Mouse (Mus musculus): ENCODE results near the gene 5830473C10Rik. TPM values are rescaled to one million over a fixed set of nuclear protein-coding genes. Genes with fewer than 3 reads are reported as not detected.

5830473C10Rik gene
- not detected in 2 replicates for polyA plus RNA-seq (2015; fragmentation: Nextera tagmentation; extraction: Ambion mirVana)

DNA sequence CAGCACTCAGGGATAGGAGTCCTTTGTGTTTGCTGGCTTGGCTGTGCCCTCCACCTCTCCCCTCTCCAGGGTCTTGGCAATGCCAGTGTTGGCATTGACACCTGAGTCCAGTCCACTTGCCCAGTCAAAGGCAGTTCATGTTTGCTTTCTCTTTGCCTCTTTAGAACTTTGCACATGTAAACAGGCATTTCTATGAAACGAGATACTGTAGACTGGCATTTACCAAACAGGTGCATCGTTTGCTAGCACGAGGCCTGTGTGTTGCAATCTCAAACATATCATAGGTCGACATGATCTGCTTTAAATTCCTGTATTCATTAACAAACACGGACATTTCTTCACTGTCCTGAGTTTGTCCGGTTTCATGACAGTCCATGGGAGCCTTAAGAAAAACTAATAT, at the start of gene 5830473C10Rik:
5830473C10Rik (plus strand) TSS at position 365 of the 400 bp plus-strand sequence.
- H3K9ac ChIP-seq: no peak within 1 kb of the TSS
- H3K9me3 ChIP-seq (replicated peaks): no peaks in the 10 kb centered on the region
- no peaks in the 10 kb centered on the region for H3K4me1 ChIP-seq
- H3K4me3 ChIP-seq: no peak within 1 kb of the TSS
- no peaks in the 10 kb centered on the region for H3K27me3 ChIP-seq
- WGBS: 91% methylated on average over 6 of the region's 6 CpGs
- H3K36me3 ChIP-seq (ENCODE audit: poor library complexity, severe bottlenecking): no peaks in the 10 kb centered on the region
- ATAC-seq: no peak
- H3K27ac ChIP-seq: no peak within 1 kb of the TSS
- H3K4me2 ChIP-seq: no peak within 1 kb of the TSS

DNA sequence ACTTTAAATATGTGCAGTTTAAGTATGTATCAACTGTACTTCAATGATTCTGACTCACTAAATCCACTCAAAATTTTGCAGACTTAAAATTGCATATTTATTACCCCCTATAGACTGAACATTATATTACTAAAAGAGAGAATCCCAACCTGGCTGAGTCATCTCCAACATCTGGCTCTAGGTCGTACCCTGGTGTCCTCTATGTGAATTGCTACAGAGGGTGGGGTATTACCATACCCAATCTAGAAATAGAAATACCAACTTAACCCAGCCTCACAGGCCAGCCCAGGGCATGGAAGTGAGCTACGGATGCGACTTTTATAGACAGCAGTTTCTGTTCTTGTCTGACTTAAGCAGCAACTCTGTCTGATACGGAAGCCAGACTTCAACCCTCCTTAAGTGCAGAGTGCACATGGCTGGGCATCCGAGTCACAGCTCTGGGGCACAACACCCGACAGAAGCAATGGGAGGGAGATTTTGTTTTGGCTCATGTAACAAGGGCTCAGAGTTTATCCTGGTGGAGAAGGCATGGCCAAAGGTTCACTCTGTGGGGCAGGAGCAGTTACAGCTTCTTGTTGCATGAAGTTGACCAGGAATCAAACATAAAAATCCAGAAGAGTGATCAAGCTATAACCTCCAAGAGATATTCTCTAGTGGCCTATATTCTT, 48.5 kb upstream of the 5830473C10Rik start:
- Histone ChIP-seq H3K4me2 (no peak overlapping the region), H3K9ac (no peak overlapping the region), H3K4me3 (no peak overlapping the region), H3K9me3 (replicated peaks) (no peaks in the 10 kb centered on the region), H3K4me1 (0 out of 2 replicates have a peak, but pooled peaks cover 3% of the 10 kb centered on the region), H3K36me3 (ENCODE audit: poor library complexity, severe bottlenecking) (no peaks in the 10 kb centered on the region), H3K27ac (no peak overlapping the region), H3K27me3 (no peaks in the 10 kb centered on the region)
- 82% methylated on average over 6 of the region's 6 CpGs for WGBS
- no peak for ATAC-seq

DNA sequence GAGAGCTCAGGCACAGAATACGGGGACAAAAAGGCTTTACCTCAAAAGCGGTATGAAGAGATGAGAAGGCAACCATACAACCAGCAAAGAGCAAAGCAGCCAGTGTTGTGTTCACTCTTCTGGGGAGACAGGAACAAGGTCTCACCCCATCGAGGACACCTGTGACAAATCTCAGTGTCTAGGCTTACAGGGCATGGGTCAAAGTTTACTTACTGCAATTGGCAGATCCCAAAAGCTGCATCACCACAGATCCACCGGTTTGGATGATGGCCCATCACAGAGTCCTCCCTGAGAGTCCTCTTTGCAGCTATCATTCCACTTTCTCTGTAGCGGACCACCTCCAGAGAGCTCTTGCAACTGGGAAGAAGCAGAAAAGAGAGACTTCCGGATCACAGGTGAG, 45.3 kb upstream of the 5830473C10Rik start:
- Histone ChIP-seq H3K9ac (no peak overlapping the region), H3K4me1 (no peaks in the 10 kb centered on the region), H3K36me3 (ENCODE audit: poor library complexity, severe bottlenecking) (no peaks in the 10 kb centered on the region), H3K4me2 (no peak overlapping the region), H3K4me3 (no peak overlapping the region), H3K9me3 (replicated peaks) (no peaks in the 10 kb centered on the region), H3K27ac (no peak overlapping the region), H3K27me3 (no peaks in the 10 kb centered on the region)
- no peak for ATAC-seq
- 87% methylated on average over 6 of the region's 6 CpGs for WGBS

DNA sequence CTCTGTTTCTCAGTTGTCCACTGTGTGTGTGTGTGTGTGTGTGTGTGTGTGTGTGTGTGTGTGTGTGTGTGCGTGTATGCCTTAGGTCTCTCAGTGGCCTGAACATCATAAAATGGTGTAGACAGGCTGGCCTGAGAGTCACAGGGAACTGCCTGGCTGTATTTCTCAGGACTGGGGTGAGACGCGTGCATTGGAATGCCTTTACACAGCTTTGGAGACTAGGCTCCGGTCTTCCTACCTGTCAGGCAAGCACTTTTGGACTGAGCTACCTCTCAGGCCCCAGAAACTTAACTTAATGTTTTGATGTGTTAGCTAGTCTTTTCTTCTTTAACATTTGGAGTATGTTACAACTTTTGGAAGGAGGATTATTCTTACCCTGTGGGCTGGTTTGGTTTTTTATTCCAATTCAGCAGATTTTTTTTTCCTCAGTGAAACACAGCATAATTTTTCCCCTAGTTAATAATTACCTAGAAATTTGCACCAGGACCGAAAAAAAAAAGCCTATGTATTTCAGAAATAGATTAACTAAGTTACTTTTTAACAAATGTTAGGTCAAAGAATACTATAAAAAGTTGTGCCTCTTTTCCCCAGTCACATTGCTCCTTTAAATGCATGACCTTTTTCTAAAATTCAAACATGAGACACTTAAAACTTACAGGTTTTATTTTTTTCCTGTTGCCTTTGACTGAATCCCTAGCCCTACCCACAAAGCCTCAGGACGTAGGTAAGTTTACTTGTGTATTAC, 42.4 kb upstream of the 5830473C10Rik start, which contains the start of gene Afm:
Afm (plus strand) TSS at position 577 of the 745 bp plus-strand sequence.
- WGBS: 91% methylated on average over 6 of the region's 6 CpGs
- H3K4me3 ChIP-seq: no peak within 1 kb of the TSS
- no peak within 1 kb of the TSS for H3K4me2 ChIP-seq
- no peaks in the 10 kb centered on the region for H3K36me3 ChIP-seq (ENCODE audit: poor library complexity, severe bottlenecking)
- H3K4me1 ChIP-seq: no peaks in the 10 kb centered on the region
- H3K9ac ChIP-seq: no peak within 1 kb of the TSS
- H3K27me3 ChIP-seq: no peaks in the 10 kb centered on the region
- H3K27ac ChIP-seq: no peak within 1 kb of the TSS
- ATAC-seq: no peak
- no peaks in the 10 kb centered on the region for H3K9me3 ChIP-seq (replicated peaks)

DNA sequence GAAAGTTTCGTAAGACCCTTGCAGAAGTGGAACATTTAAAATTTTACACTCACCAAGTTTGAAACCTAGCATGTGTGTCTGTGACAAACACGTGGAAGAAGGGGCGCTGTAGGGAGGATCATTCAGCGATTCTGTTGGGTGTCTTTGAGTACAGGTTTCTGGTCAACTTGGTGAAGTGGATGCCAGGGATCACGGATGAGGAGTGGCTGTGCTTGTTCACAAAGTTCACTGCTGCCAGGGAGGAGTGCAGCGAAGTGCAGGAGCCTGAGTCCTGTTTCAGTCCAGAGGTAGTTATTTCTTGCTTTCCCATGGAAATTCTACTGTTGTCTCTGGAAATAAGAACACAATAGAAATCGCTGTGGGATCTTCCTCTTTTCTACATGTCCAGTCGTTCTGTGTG, 9.7 kb upstream of the 5830473C10Rik start:
- no peaks in the 10 kb centered on the region for H3K27me3 ChIP-seq
- no peak for ATAC-seq
- no peaks in the 10 kb centered on the region for H3K9me3 ChIP-seq (replicated peaks)
- H3K27ac ChIP-seq: no peak overlapping the region
- H3K4me3 ChIP-seq: no peak overlapping the region
- H3K36me3 ChIP-seq (ENCODE audit: poor library complexity, severe bottlenecking): no peaks in the 10 kb centered on the region
- no peak overlapping the region for H3K4me2 ChIP-seq
- H3K9ac ChIP-seq: no peak overlapping the region
- no peaks in the 10 kb centered on the region for H3K4me1 ChIP-seq
- 90% methylated on average over 8 of the region's 8 CpGs for WGBS

DNA sequence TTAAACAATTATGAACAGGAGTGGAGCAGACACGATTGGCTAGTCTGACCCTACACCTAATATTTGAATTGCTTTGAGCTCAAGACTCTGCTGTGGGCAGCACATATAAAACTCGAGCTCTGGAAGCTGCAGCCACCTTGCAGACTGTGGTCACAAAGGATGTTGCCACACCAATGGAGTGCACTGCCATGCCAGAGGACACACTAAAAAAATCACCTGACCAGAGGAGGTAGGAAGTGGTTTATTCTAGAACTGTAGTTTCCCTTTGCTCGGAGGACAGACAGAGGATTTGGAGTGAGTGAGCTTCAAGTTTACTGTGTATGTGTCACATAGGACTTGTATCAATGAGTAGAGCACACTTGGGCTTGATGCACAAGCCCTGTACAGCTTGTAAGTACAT, 4.9 kb upstream of the 5830473C10Rik start:
- Histone ChIP-seq H3K27ac (no peak overlapping the region), H3K4me3 (no peak overlapping the region), H3K27me3 (no peaks in the 10 kb centered on the region), H3K4me2 (no peak overlapping the region), H3K9me3 (replicated peaks) (no peaks in the 10 kb centered on the region), H3K9ac (no peak overlapping the region), H3K36me3 (ENCODE audit: poor library complexity, severe bottlenecking) (no peaks in the 10 kb centered on the region), H3K4me1 (no peaks in the 10 kb centered on the region)
- 86% methylated on average over 3 of the region's 3 CpGs for WGBS
- no peak for ATAC-seq

DNA sequence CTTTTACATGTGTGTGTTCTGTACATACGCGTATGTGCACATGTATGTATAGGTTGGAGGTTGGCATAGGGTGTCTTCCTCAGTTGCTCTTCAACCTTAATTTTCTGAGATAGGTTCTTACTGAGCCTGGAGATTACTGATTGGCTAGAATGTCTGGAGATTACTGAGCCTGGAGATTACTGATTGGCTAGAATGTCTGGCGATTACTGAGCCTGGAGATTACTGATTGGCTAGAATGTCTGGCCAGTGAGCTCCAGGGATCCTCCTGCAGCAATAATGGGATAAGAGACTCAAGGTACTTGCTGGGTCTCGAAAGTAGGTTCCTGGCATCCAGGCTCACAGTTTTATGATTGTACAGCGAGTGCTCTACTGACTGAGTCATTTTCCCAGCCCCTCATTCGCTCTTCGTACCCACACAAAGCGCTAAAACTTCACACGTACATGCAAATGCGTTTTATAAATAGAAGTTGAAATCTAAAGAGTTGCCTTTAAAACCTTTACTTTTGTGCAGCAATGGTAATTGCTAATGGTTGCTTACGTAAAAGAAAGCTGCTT, 891 bp downstream of the 5830473C10Rik start:
- Histone ChIP-seq H3K27ac (no peak overlapping the region), H3K4me2 (no peak overlapping the region), H3K4me1 (no peaks in the 10 kb centered on the region), H3K9ac (no peak overlapping the region), H3K36me3 (ENCODE audit: poor library complexity, severe bottlenecking) (no peaks in the 10 kb centered on the region), H3K4me3 (no peak overlapping the region), H3K27me3 (no peaks in the 10 kb centered on the region), H3K9me3 (replicated peaks) (no peaks in the 10 kb centered on the region)
- ATAC-seq: no peak
- 93% methylated on average over 11 of the region's 11 CpGs for WGBS

DNA sequence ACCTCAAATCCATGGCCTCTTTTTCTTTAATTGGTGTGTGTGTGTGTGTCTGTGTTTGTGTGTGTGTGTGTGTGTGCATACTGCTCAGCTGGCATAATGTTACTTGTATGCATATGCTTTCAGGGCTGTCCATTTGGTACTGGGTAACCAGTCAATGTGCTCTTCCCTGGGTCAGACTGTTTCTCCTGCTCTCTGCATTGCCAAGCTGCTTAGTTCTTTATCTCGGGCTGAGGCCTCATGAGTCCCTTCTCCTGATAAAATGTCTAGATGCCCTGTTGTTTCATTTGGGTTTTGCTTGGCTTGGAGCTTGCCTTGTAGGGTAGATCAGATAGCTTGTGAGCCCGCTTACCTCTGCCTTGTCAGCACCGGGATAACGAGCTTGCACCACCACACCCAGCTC, 2.0 kb downstream of the 5830473C10Rik start:
- Histone ChIP-seq H3K27ac (no peak overlapping the region), H3K4me2 (no peak overlapping the region), H3K9ac (no peak overlapping the region), H3K36me3 (ENCODE audit: poor library complexity, severe bottlenecking) (no peaks in the 10 kb centered on the region), H3K27me3 (no peaks in the 10 kb centered on the region), H3K4me3 (no peak overlapping the region), H3K4me1 (no peaks in the 10 kb centered on the region), H3K9me3 (replicated peaks) (no peaks in the 10 kb centered on the region)
- no peak for ATAC-seq
- WGBS: 84% methylated on average over 4 of the region's 4 CpGs

DNA sequence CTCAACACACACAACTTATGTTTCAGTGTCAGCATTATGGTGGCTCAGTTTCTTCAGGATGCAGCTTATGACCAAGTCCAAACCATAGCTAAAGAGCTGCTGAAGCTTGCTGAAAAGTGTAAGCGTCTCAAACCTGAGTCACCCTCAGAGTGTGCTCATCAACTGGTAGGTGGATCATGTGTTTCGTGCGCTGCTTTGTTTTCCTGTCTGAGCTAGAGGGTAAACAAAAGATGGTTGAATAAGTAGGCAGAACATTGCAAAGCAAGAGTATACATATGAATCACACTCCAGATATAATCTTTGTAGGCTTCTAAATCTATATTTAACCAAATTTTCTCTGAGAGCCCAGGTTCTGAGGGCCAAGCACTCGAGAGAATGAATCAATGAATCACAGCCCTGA, 3.3 kb downstream of the 5830473C10Rik start:
- no peaks in the 10 kb centered on the region for H3K9me3 ChIP-seq (replicated peaks)

DNA sequence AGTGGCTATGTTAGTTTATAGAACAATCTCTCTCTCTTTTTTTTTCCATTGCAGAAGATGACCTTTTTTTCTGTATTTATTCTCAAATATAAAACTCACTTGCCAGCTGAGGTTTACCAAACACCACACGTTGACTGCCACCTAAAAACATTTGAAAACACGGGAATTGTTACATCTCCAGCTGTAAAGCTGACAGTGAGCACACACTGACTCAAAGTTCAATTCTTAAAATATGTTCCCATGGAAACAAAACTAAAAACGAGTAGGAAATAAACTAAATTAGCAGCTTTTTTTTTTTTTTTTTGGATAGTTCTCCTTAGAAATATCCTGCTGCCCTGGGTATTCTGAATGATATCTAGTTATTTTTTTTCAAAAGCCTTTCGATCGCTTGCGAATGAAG, 4.3 kb downstream of the 5830473C10Rik start:
- no peak for ATAC-seq
- H3K9me3 ChIP-seq (replicated peaks): no peaks in the 10 kb centered on the region
- no peaks in the 10 kb centered on the region for H3K4me1 ChIP-seq
- no peak overlapping the region for H3K4me3 ChIP-seq
- no peak overlapping the region for H3K27ac ChIP-seq
- 85% methylated on average over 6 of the region's 6 CpGs for WGBS
- no peaks in the 10 kb centered on the region for H3K36me3 ChIP-seq (ENCODE audit: poor library complexity, severe bottlenecking)
- no peak overlapping the region for H3K4me2 ChIP-seq
- H3K9ac ChIP-seq: no peak overlapping the region
- H3K27me3 ChIP-seq: no peaks in the 10 kb centered on the region

More for the DNA sequence above, 3.3 kb downstream of the 5830473C10Rik start:
- 89% methylated on average over 4 of the region's 4 CpGs for WGBS
- Histone ChIP-seq H3K27ac (no peak overlapping the region), H3K27me3 (no peaks in the 10 kb centered on the region), H3K4me2 (no peak overlapping the region), H3K9ac (no peak overlapping the region), H3K36me3 (ENCODE audit: poor library complexity, severe bottlenecking) (no peaks in the 10 kb centered on the region), H3K4me1 (no peaks in the 10 kb centered on the region), H3K4me3 (no peak overlapping the region)
- ATAC-seq: no peak

DNA sequence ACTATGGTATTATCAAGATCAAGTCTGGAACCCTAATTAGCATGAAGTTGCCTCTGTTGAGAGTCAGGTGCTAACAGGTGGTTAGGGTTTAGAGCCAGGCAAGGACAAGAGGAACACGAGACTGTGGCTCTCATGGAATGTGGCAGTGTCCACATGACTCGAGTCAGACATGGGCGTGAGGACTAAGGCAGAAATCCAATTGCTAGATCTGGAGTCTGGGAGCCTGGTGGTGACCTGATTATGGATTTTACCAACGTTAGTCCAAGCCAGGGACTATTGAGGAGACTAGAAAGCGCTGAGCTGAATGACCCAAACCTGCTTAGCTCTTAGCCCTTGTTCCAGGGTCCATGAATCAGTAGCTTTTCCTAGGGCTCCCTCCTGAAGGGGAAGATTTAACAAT, 6.9 kb downstream of the 5830473C10Rik start:
- Histone ChIP-seq H3K27me3 (no peaks in the 10 kb centered on the region), H3K4me2 (no peak overlapping the region), H3K9ac (no peak overlapping the region), H3K4me3 (no peak overlapping the region), H3K4me1 (no peaks in the 10 kb centered on the region), H3K9me3 (replicated peaks) (no peaks in the 10 kb centered on the region), H3K27ac (no peak overlapping the region), H3K36me3 (ENCODE audit: poor library complexity, severe bottlenecking) (no peaks in the 10 kb centered on the region)
- ATAC-seq: no peak
- WGBS: 80% methylated on average over 5 of the region's 5 CpGs

DNA sequence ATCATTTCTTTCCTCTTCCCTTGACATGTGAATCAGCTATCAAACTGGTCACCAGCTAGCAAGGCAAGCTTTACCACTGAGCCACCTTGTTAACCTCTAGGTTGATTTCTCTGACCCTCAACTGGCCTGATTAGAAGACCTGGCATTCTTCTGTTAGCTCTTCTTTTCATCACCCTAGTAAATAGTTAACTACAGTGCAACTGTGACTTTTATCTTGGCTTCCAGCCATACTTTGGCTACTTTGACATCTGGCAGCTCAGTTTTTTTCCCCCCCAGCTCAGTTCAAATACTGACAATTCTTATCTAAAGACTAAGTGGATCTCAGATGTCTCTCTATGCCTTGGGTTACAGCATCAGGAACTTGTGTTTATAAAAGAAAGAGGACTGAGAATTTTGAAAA, 7.4 kb downstream of the 5830473C10Rik start:
- H3K4me3 ChIP-seq: no peak overlapping the region
- H3K4me1 ChIP-seq: no peaks in the 10 kb centered on the region
- H3K9me3 ChIP-seq (replicated peaks): no peaks in the 10 kb centered on the region
- H3K4me2 ChIP-seq: no peak overlapping the region
- no peaks in the 10 kb centered on the region for H3K36me3 ChIP-seq (ENCODE audit: poor library complexity, severe bottlenecking)
- H3K27me3 ChIP-seq: no peaks in the 10 kb centered on the region
- no peak for ATAC-seq
- H3K9ac ChIP-seq: no peak overlapping the region
- H3K27ac ChIP-seq: no peak overlapping the region

Data from forebrain, embryonic 13.5 days (tissue).